In the genomic region with DNA sequence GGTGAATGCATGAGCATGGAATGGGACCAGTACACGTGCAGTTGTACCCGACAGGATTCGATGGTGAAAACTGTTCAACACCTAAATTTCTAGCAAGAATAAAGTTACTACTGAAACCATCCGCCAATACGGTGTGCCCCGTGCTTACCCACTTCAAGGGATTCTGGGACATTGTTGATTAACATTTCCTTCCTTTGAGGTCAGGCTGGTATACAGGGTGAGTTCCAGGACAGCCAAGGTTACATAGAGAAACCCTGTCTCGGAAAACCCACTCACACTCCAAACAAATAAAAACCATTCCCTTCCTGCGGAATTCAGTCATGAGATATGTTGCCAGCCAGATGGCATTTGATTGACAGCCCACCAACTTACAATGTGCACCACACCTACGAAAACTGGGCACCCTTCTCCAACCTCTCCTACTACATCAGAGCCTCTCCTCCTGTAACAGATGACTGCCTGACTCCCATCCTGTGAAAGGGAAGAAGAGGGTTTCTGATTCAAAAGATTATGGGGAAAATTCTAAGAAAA, we compare ENCODE assay signal across 8 mouse cellular contexts. TPM values are rescaled to one million over a fixed set of nuclear protein-coding genes. Genes with fewer than 3 reads are reported as not detected.
DNase-seq lines count a peak whose midpoint lies in the region; ATAC-seq and TF ChIP-seq lines count a peak whose summit lies in the region.

No protein-coding gene starts in this region.

- no peak for TF ChIP-seq POLR2A in liver, adult 2 months (IDR thresholded peaks at IDR 0.05; ENCODE audit: extremely low read depth, insufficient read depth, low read length)

- ATAC-seq in embryonic facial prominence, embryonic 15.5 days (ENCODE audit: insufficient number of reproducible peaks, low FRiP score, low TSS enrichment, low read depth): no peak
- 0 out of 2 replicates have a peak, but pooled peaks have one; percentile 16 for ATAC-seq in midbrain, embryonic 12.5 days (ENCODE audit: low FRiP score, low read depth)
- ATAC-seq in granulocyte monocyte progenitor cell, adult 5-6 weeks (replicated peaks; ENCODE audit: poor library complexity, severe bottlenecking): no peak

- H3K79me2 ChIP-seq in liver, adult 2 months (ENCODE audit: control insufficient read depth, insufficient read depth, low read length): peaks cover 14% of the 10 kb centered on the region; the same call in 1 of the 2 replicates

- 12% methylated on average over 9 of the region's 9 CpGs for WGBS in liver, adult 2 months
- 3% methylated on average over 9 of the region's 9 CpGs for WGBS in embryonic facial prominence, embryonic 15.5 days
- 19% methylated on average over 9 of the region's 9 CpGs for WGBS in midbrain, embryonic 12.5 days

- H3K9me3 ChIP-seq in embryonic facial prominence, embryonic 15.5 days (replicated peaks): no peaks in the 10 kb centered on the region
- no peaks in the 10 kb centered on the region for H3K9me3 ChIP-seq in midbrain, embryonic 12.5 days

- H3K27ac ChIP-seq in liver, adult 2 months (replicated peaks; ENCODE audit: insufficient read depth, low read depth, low read length): peak overlapping the region; percentile 43; the same call in 1 of the 2 replicates
- peak overlapping the region; percentile 83 for H3K27ac ChIP-seq in embryonic facial prominence, embryonic 15.5 days (replicated peaks)
- peak overlapping the region; percentile 81 for H3K27ac ChIP-seq in midbrain, embryonic 12.5 days (replicated peaks)

- H3K4me1 ChIP-seq in liver, adult 2 months (ENCODE audit: control insufficient read depth, insufficient read depth, low read length): peaks cover 8% of the 10 kb centered on the region
- peaks cover 25% of the 10 kb centered on the region for H3K4me1 ChIP-seq in embryonic facial prominence, embryonic 15.5 days
- H3K4me1 ChIP-seq in midbrain, embryonic 12.5 days: peaks cover 19% of the 10 kb centered on the region

- intact Hi-C loops in left cerebral cortex, postnatal 4 days (cut with DNase I): no loop called here

- H3K4me2 ChIP-seq in embryonic facial prominence, embryonic 15.5 days (replicated peaks): peak overlapping the region; percentile 83
- peak overlapping the region; percentile 85 for H3K4me2 ChIP-seq in midbrain, embryonic 12.5 days (replicated peaks)

- peak overlapping the region; percentile 83 for H3K9ac ChIP-seq in liver, adult 2 months (ENCODE audit: low read depth, low read length)
- H3K9ac ChIP-seq in embryonic facial prominence, embryonic 15.5 days: peak overlapping the region; percentile 98
- peak overlapping the region; percentile 85 for H3K9ac ChIP-seq in midbrain, embryonic 12.5 days (replicated peaks)

- H3K4me3 ChIP-seq in liver, adult 2 months (ENCODE audit: insufficient read depth, low read depth, low read length): peak overlapping the region; percentile 89
- H3K4me3 ChIP-seq in embryonic facial prominence, embryonic 15.5 days (replicated peaks): peak overlapping the region; percentile 91
- H3K4me3 ChIP-seq in midbrain, embryonic 12.5 days: peak overlapping the region; percentile 89

- no peaks in the 10 kb centered on the region for H3K36me3 ChIP-seq in liver, adult 2 months (ENCODE audit: control insufficient read depth, insufficient read depth, low read length)
- 0 out of 2 replicates have a peak, but pooled peaks cover 5% of the 10 kb centered on the region for H3K36me3 ChIP-seq in embryonic facial prominence, embryonic 15.5 days
- peaks cover 5% of the 10 kb centered on the region; the same call in 1 of the 2 replicates for H3K36me3 ChIP-seq in midbrain, embryonic 12.5 days

- DNase-seq in liver, adult 2 months (ENCODE audit: extremely low read depth, low read depth, low spot score): no peak
- DNase-seq in liver: no peak
- DNase-seq in layer of hippocampus, adult 9-11 months: peak; percentile 59
- no peak for DNase-seq in retina, embryonic 14.5 days (ENCODE audit: low spot score)
- DNase-seq in left cerebral cortex, postnatal 4 days: no peak

- no peaks in the 10 kb centered on the region for H3K27me3 ChIP-seq in liver, adult 2 months (ENCODE audit: control insufficient read depth, insufficient read depth, low read length)
- H3K27me3 ChIP-seq in embryonic facial prominence, embryonic 15.5 days: no peaks in the 10 kb centered on the region
- no peaks in the 10 kb centered on the region for H3K27me3 ChIP-seq in midbrain, embryonic 12.5 days

- no peak for TF ChIP-seq CTCF in liver, adult 2 months (IDR thresholded peaks at IDR 0.05; ENCODE audit: low read depth, low read length)

RNA-seq across cellular contexts. Expression of gene Stx12, which starts 0.6 kb away (rescaled TPM):
- 13.6 and 15.2 TPM in 2 replicates for total RNA-seq in liver, adult 2 months (2014; rRNA removed)
- polyA plus RNA-seq in liver, adult 2 months (2012; rRNA removed): 5.7 and 6.9 TPM in 2 replicates
- polyA plus RNA-seq in embryonic facial prominence, embryonic 15.5 days (2015; fragmentation: Nextera tagmentation; extraction: Ambion mirVana): 59.4 and 61.4 TPM in 2 replicates
- 99.1 and 99.2 TPM in 2 replicates for polyA plus RNA-seq in midbrain, embryonic 12.5 days (2016; fragmentation: Nextera tagmentation; extraction: Ambion mirVana)
- total RNA-seq in granulocyte monocyte progenitor cell, adult 5-6 weeks (2014; fragmentation: Nextera tagmentation): 22.0 and 39.8 TPM in 2 replicates
- total RNA-seq in granulocyte monocyte progenitor cell, adult 5-6 weeks (2017): 26.5 and 29.6 TPM in 2 replicates
- total RNA-seq in left cerebral cortex, postnatal 4 days (2021): 100 to 1,000 TPM; 146 to 153 TPM

RNA-seq across cellular contexts. Expression of gene Fam76a, which starts 37.4 kb away (rescaled TPM):
- 11.3 and 11.6 TPM in 2 replicates for total RNA-seq in liver, adult 2 months (2014; rRNA removed)
- polyA plus RNA-seq in liver, adult 2 months (2012; rRNA removed): 4.9 and 5.8 TPM in 2 replicates
- 47.3 and 47.9 TPM in 2 replicates for polyA plus RNA-seq in embryonic facial prominence, embryonic 15.5 days (2015; fragmentation: Nextera tagmentation; extraction: Ambion mirVana)
- 32.1 and 35.3 TPM in 2 replicates for polyA plus RNA-seq in midbrain, embryonic 12.5 days (2016; fragmentation: Nextera tagmentation; extraction: Ambion mirVana)
- 15.1 and 25.0 TPM in 2 replicates for total RNA-seq in granulocyte monocyte progenitor cell, adult 5-6 weeks (2014; fragmentation: Nextera tagmentation)
- 17.5 and 17.6 TPM in 2 replicates for total RNA-seq in granulocyte monocyte progenitor cell, adult 5-6 weeks (2017)
- 10 to 100 TPM; 24.3 to 25.4 TPM for total RNA-seq in left cerebral cortex, postnatal 4 days (2021)

RNA-seq across cellular contexts. Expression of gene Ppp1r8, which starts 41.9 kb away (rescaled TPM):
- total RNA-seq in liver, adult 2 months (2014; rRNA removed): 9.3 and 9.8 TPM in 2 replicates
- polyA plus RNA-seq in liver, adult 2 months (2012; rRNA removed): 9.3 and 10.9 TPM in 2 replicates
- polyA plus RNA-seq in embryonic facial prominence, embryonic 15.5 days (2015; fragmentation: Nextera tagmentation; extraction: Ambion mirVana): 51.3 and 55.2 TPM in 2 replicates
- 59.8 and 67.1 TPM in 2 replicates for polyA plus RNA-seq in midbrain, embryonic 12.5 days (2016; fragmentation: Nextera tagmentation; extraction: Ambion mirVana)
- total RNA-seq in granulocyte monocyte progenitor cell, adult 5-6 weeks (2014; fragmentation: Nextera tagmentation): 59.6 and 70.9 TPM in 2 replicates
- total RNA-seq in granulocyte monocyte progenitor cell, adult 5-6 weeks (2017): 67.6 and 85.2 TPM in 2 replicates
- 10 to 100 TPM; 47.5 to 55.0 TPM for total RNA-seq in left cerebral cortex, postnatal 4 days (2021)
